Mouse (Mus musculus) skeletal muscle tissue, adult 2 months (tissue): ENCODE data around the gene Hdac1.

ENCODE experiments used
- DNase-seq: peaks from one replicate; pipeline ENCODE4 v3.0.0-alpha.2; 2012; ENCODE audit warnings: low read depth, low spot score

The Hdac1 gene

DNA sequence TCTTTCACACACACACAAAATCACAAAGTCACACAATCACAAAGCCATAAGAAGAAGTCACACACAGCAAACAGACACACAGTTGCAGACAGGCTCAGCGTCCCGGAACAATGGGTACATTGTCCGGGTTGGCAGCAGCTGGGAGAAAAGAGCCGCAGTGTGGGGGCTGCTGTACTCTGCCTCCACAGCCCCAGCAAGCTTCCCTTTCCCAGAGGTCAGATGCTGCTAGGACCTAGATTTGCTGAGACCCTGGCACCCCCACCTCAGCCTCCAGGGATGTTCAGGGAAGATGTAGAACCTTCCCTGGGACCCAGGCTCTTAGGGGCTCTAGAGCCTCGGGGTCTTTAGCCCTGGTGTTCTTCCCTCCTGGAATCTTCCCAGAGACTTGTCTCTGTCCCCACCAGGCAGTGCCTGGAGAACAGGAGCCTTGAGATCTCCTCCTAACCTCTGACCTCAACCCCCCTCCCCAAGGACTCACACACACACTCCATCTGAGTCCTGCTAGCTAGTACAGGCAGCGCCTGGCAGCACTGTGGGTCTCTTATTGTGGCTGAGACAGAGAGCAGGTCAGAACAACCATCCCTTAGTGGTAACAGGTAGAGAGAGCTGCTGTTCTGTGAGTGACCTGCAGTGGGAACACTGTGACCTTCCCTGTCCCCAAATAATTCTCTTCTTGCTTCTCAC, 31.0 kb downstream of the Hdac1 start:
- DNase-seq: no peak

- DNase-seq: no peak
These were observed 31.6 kb downstream of the Hdac1 start for GRCm38 (mm10) chr4:129510723-129511412.

DNA sequence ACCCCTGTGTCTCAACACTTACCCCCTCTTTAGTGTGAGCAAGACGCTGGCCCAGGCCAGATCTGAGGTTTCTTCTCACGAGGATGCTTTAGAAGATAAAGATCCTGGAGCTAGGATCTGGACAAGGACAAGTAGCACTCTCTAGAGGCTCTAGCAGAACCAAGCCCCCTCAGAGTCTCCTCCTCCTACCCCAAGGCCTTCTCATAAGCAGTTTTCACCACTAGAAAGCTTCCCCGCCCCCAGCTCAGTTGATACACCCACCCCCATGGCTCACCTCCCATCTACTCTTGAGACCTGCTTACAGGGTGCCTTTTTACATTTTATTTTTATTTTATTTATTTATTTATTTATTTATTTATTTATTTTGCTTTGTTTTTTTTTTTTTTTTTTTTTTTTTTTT, 32.9 kb downstream of the Hdac1 start:
- no peak for DNase-seq

DNA sequence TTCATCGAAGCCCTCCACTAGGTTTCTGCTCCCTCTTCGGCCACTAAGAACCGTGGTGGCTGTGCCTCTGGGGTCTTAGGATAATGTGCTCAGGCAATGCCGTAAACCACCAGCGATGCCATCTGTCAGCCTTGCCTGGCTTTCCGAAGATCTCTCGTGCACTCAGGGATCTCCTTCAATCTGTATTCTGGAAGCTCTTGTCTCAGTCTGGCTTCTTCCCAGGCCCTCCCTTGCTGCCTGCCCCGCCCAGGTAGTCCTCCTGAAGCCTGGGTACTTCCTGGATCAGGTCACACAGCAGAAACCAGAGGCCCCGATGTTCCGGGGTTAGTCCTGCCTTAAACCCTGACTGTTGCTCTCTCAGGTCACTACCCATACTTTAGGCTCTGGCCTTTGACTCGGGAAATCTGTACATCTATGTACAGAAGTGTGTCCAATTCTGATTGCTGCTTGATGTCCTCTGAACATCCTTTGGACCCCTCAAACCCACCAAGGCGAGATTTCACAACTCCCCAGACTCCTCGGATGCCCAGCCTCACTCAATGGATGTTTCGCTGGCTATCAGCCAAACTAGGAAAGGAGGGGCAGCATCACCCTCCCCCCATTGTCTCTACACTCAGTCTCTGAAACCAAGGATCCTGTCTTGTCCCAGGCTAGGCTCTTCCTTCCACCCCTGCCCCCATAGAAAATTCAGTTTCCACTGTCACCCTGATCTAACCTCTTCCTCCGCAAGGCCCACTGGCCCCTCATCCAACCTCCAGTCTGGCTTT, 33.5 kb downstream of the Hdac1 start:
- no peak for DNase-seq

- DNase-seq: no peak
These were observed 34.3 kb downstream of the Hdac1 start for GRCm38 (mm10) chr4:129508237-129508515.

DNA sequence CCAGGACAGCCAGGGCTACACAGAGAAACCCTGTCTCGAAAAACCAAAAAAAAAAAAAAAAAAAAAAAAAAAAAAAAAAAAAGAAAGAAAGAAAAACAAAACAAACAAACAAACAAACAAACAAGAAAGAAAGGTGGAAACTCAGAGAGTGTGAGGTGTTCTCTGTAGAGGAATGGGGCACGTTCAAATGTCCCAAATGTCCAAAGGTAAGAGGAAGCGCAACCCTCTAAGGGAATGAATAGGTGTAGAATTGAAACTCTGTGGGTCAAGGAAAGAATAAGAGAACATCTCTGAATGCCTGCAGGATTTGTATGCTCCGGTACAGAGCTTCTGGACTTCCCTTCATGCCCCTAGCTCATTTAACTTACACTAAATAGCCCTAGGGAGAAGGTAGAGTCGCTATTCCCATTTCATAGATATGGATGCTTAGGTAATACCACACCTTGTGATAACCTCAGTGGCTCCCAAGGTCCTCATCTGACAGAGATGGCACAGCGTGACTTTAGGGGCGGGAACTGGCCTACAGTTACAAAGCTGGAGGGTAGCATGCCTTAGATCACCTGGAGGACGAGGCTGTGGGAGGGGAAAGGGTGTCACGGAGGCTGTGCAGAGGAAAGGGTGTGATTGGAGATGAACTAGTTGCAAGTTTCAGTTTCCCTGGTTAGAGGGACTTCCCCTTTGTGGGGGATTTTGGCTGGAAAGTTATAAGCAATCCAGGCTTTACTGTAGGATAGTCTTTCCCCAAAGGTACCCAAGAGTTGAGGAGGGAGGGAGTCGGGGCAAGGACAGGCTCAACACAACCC, 34.9 kb downstream of the Hdac1 start:
- DNase-seq: no peak

DNA sequence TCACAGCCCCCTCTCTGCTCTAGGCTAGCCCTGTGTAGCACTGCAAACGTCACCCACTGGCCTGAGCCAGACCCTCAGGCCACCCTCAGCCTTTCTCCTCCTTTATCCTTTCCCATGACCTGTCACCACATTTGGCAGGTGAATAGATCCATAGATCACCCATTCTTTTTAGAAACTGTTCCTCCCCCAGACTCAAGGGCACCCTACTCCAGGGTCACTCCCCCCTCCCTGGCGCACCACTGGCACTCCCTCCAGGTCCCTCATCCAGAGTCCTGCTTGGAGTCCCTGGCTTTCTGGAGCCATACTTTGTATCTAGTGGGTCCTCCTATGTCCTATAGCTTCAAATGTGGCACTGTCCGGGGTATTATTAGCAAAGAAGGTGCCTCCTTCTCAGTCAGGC, 37.0 kb downstream of the Hdac1 start:
- no peak for DNase-seq

DNA sequence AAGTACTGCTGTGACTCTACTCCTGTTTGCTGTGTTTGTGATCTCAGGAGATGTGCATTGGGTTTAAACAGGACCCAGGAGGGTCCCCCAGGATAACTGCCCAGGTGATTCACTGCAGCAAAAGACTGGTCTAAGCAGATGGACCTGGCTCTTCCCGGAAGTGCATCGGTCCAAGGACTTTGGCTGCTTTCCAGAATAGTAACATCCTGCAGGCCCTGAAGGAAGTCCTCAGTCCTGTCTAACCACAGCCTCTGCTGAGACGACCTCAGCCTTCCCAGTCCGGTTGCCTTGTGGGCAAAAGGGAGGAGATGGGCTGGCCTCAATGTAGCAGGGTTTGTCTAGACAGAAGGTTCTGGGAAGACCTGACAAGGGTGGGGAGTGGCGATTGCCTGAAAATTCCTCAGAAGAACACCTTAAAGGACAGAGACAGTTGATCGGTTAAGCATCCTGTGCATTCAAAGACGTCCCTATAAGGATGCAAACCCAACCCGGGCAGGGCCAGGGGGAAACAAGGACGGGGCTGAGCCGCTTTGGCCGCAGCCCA, 39.5 kb downstream of the Hdac1 start:
- DNase-seq: no peak

- no peak for DNase-seq
These were observed 40.1 kb downstream of the Hdac1 start for GRCm38 (mm10) chr4:129502327-129502888.

DNA sequence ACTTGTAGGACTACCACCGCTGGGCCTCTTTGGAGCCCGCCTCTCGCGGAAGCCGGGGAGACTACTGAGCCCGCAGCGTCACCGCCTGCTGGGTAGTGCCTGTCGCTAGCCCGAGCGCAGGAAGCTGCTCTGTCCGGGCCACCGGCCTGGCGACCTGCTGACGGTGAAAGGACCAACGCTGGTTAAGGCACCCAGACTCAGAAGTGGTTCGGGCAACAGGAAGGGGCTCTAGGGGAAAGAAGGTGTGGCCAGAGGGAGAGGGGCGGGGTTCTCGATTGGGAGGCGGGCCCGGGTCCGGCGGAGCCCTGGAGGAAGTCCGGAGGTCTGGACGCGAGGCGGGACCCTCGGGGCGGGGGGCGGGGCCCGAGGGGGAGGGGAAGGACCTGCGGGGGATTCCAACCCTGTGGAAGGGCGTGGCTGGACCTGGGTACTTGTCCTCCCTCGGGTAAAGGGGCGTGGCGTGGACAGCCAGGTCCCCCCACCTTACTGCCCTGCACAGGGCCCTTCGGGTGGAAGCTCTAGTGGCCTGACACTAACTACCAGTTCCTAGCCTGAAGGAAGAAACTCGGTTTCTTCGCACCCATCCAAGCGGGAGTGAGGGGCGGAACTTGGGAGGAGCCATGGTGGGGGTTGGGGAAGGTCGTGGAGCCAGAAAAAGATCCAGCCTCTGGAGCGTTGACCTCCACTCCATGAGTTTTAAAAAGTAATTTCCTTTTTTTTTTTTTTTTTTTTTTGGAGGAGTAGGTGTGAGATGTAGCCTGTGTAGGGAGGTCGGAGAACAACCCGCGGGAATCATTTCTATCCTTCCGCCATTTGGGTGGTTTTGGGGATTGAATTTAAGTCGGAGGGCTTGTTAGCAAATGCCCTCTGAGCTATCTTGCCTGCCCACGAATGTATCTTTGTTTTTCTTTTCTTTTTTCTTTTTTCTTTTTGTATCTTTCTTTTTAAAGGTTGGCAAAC, 41.6 kb downstream of the Hdac1 start:
- DNase-seq: peak; percentile 68

GRCm38 (mm10) chr4:129500017-129500416, 42.5 kb downstream of the Hdac1 start:
- no peak for DNase-seq

DNA sequence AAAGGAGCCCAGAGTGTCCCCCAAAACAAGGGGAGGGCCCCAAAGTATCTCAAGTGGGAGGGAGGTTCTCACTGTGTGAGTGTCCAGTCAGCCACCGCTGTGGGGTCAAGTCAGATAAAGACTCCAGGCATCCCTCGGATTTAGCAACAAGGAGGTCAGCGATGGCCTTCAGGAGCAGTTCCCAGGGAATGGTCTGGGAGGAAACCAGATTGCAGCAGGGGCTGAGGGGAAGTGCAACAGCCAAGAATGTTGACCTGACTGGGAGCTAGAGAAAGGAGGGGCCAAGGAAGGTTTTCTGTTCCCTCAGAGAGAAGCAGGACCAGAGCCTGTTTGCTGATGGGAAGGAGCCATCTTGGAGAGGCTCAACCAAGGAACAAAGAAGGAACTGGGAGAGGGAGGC, 43.6 kb downstream of the Hdac1 start:
- no peak for DNase-seq

DNA sequence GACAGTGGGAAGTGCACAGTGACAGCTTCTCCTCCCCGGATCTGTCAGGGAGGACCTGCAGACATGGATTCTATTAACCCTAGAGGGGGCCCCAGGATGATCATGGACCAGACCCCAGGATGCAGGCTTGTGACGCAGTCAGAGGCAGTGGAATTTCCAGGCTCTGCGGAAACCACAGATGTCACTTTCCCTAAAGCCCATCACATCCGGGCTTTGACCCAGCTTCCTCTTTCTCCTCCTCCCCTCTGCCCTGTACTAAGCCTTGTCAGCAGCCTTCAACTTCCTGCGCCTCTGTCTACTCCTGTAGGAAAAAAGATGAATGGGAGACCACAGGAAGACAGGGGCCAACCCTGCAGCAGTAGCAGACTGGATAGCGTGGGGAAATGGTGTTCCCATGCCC, 45.9 kb downstream of the Hdac1 start:
- peak; percentile 22 for DNase-seq

GRCm38 (mm10) chr4:129495672-129496562, 46.6 kb downstream of the Hdac1 start:
- peak; percentile 35 for DNase-seq

GRCm38 (mm10) chr4:129494681-129495080, 47.8 kb downstream of the Hdac1 start:
- DNase-seq: no peak

DNA sequence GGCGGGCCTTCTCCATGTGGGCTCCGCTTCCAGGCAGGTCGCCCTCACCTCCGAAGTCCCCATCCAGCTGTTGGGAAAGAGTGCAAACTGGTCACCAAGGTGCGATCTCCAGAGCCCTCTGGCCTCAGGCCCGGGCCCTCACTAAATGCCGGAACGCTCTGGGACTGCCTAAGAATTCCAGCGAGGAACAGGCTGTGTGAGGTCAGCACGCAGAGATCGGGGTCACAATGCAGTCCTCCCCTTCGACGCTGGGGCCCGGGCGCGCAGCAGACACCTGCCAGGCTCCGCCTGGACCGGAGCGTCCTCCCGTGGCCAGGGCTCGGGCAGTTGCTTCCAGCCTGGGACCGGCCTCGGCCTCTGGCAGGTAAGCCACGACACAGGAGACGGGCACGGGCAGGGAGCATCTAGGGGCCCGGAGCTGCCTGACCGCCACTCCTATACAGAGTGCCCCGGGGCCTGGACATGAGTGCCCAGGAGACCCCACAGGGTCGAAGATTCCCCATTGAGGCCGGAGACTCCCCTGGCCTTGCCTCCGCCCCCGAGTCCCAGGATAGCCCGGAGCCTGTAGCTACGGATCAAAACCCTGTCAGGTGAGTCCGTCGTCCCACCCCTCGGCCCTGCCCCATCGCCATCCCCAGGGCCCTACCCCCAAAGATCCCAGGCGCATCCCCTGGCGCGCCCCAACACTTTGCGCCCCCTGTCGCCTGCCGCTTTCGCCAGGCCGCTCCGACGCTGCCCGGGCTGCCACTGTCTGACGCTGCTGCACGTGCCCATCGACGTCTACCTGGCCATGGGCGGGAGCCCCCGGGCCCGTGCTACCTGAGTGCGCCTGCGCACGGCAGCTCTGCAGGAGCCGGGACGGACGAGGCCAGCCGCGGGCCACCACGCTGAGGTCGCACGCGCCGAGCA, 51.3 kb downstream of the Hdac1 start, which contains the start of the genes Tssk3 and Fam229a:
TSS of gene Tssk3 (minus strand) at position 51 of the 909 bp plus-strand sequence.
TSS of gene Fam229a (plus strand) at position 219 of the 909 bp plus-strand sequence.
- DNase-seq: no peak

DNA sequence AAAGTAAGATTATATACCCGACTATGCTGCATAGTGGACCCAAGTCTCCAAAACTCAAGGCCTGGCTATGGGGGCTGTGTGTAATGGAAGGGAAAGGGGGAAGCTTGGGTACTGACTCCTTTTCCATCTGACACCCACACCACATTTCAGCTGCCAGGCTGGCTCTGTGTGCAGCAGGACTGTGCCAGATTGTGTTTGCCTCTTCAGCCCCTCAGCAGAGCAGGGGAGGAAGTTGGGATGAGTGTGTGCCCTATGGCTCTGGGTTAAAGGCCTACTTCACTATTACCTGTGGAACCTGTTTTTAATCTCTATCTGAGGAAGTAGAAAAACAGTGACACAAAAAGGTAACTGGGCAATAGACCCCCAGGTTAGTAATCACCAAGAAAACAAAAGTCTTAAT, 61.4 kb downstream of the Hdac1 start:
- DNase-seq: no peak

GRCm38 (mm10) chr4:129479863-129480262, 62.6 kb downstream of the Hdac1 start:
- no peak for DNase-seq
